Mouse (Mus musculus) C2C12 (cell line): ENCODE results near the gene Nlrp1a. TPM values are rescaled to one million over a fixed set of nuclear protein-coding genes. Genes with fewer than 3 reads are reported as not detected.

Experiments used
- H3K27me3 ChIP-seq: one replicate; pipeline ENCODE4 v1.6.1; 2011; ENCODE audit not compliant: control insufficient read depth, insufficient read depth, insufficient read length
- H3K36me3 ChIP-seq: one replicate; pipeline ENCODE4 v1.6.1; 2011; ENCODE audit not compliant: control insufficient read depth, insufficient read depth
- H3K4me3 ChIP-seq: one replicate; pipeline ENCODE4 v1.5.1; 2011; ENCODE audit warnings: mild to moderate bottlenecking, control low read depth; ENCODE audit not compliant: poor library complexity, insufficient read depth, severe bottlenecking
- H3K79me2 ChIP-seq: one replicate; pipeline ENCODE4 v1.6.1; 2011; ENCODE audit not compliant: control insufficient read depth, insufficient read depth
- H3K79me3 ChIP-seq: one replicate; pipeline ENCODE4 v1.6.1; 2011; ENCODE audit warnings: low read depth, control low read depth
- H3ac ChIP-seq: one replicate; pipeline ENCODE3; 2011; ENCODE audit warnings: low read depth; ENCODE audit not compliant: control insufficient read depth, insufficient read length
- CEBPB ChIP-seq: IDR thresholded peaks from one replicate; pipeline ENCODE4 v1.6.1; 2011; ENCODE audit warnings: low read depth, mild to moderate bottlenecking, control low read depth, moderate library complexity
- CTCF ChIP-seq: IDR thresholded peaks from one replicate; pipeline ENCODE4 v1.5.1; 2011; ENCODE audit not compliant: control insufficient read depth, insufficient read depth, insufficient read length
- FOSL1 ChIP-seq: IDR thresholded peaks from one replicate; pipeline ENCODE4 v1.8.0; 2011; ENCODE audit warnings: mild to moderate bottlenecking, low read length; ENCODE audit not compliant: poor library complexity, insufficient read depth, severe bottlenecking
- MAX ChIP-seq: IDR thresholded peaks from one replicate; pipeline ENCODE4 v1.6.1; 2011; ENCODE audit warnings: mild to moderate bottlenecking, control low read depth
- MYOD1 ChIP-seq: IDR thresholded peaks from one replicate; pipeline ENCODE4 v1.6.1; 2011; ENCODE audit warnings: low read depth; ENCODE audit not compliant: control insufficient read depth, insufficient read length
- MYOG ChIP-seq: IDR thresholded peaks from one replicate; pipeline ENCODE4 v1.6.1; 2011; ENCODE audit not compliant: control insufficient read depth, insufficient read length; ENCODE audit errors: extremely low read depth
- USF1 ChIP-seq: IDR thresholded peaks from one replicate; pipeline ENCODE4 v1.6.1; 2011; ENCODE audit warnings: low read depth, mild to moderate bottlenecking, control low read depth, moderate library complexity
- polyA plus RNA-seq: library from polyadenylated mRNA; unstranded; fragments of >200 nt; fragmentation: generic; extraction: Trizol; gene quantifications from one replicate; pipeline ENCODE4 v1.2.1, GENCODE M21; 2012; ENCODE audit warnings: missing spikeins

Gene Nlrp1a
- polyA plus RNA-seq, 1 experiment: not detected

- no peak overlapping the region for H3K4me3 ChIP-seq
- H3ac ChIP-seq: no peak overlapping the region
- no peaks in the 10 kb centered on the region for H3K27me3 ChIP-seq
- no peaks in the 10 kb centered on the region for H3K79me2 ChIP-seq
- no peaks in the 10 kb centered on the region for H3K79me3 ChIP-seq
- no peak for TF ChIP-seq MYOD1
- no peaks in the 10 kb centered on the region for H3K36me3 ChIP-seq
Measured at GRCm38 (mm10) chr11:71107128-71107527, 37.4 kb downstream of the Nlrp1a start.

GRCm38 (mm10) chr11:71106261-71107021 lies 38.1 kb downstream of the Nlrp1a start:
- no peaks in the 10 kb centered on the region for H3K36me3 ChIP-seq
- no peaks in the 10 kb centered on the region for H3K79me3 ChIP-seq
- no peak overlapping the region for H3ac ChIP-seq
- TF ChIP-seq CEBPB (no peak), USF1 (no peak), MAX (no peak), MYOD1 (no peak), CTCF (no peak)
- H3K79me2 ChIP-seq: no peaks in the 10 kb centered on the region
- H3K4me3 ChIP-seq: no peak overlapping the region
- no peaks in the 10 kb centered on the region for H3K27me3 ChIP-seq

- TF ChIP-seq MYOG (no peak), CEBPB (no peak), MAX (no peak), CTCF (no peak), FOSL1 (no peak), MYOD1 (no peak), USF1 (no peak)
Measured at GRCm38 (mm10) chr11:71103931-71104330, 40.6 kb downstream of the Nlrp1a start.

GRCm38 (mm10) chr11:71076342-71076741 lies 68.2 kb downstream of the Nlrp1a start:
- TF ChIP-seq MAX: no peak
- TF ChIP-seq CEBPB: no peak
- no peak for TF ChIP-seq USF1
- TF ChIP-seq MYOG: no peak
- TF ChIP-seq FOSL1: no peak
- TF ChIP-seq MYOD1: no peak
- no peaks in the 10 kb centered on the region for H3K36me3 ChIP-seq
- no peak overlapping the region for H3ac ChIP-seq
- H3K79me2 ChIP-seq: no peaks in the 10 kb centered on the region
- no peaks in the 10 kb centered on the region for H3K79me3 ChIP-seq
- no peaks in the 10 kb centered on the region for H3K27me3 ChIP-seq
- H3K4me3 ChIP-seq: no peak overlapping the region

More at GRCm38 (mm10) chr11:71103931-71104330, 40.6 kb downstream of the Nlrp1a start:
- H3ac ChIP-seq: no peak overlapping the region
- no peaks in the 10 kb centered on the region for H3K79me2 ChIP-seq
- no peaks in the 10 kb centered on the region for H3K79me3 ChIP-seq
- no peaks in the 10 kb centered on the region for H3K27me3 ChIP-seq
- H3K36me3 ChIP-seq: no peaks in the 10 kb centered on the region
- H3K4me3 ChIP-seq: no peak overlapping the region

GRCm38 (mm10) chr11:71052554-71052953 lies 92.0 kb downstream of the Nlrp1a start:
- H3ac ChIP-seq: no peak overlapping the region
- no peak overlapping the region for H3K4me3 ChIP-seq
- no peaks in the 10 kb centered on the region for H3K27me3 ChIP-seq
- no peaks in the 10 kb centered on the region for H3K79me2 ChIP-seq
- H3K79me3 ChIP-seq: no peaks in the 10 kb centered on the region
- no peak for TF ChIP-seq USF1
- TF ChIP-seq MYOD1: no peak
- TF ChIP-seq FOSL1: no peak
- TF ChIP-seq CTCF: no peak
- no peak for TF ChIP-seq CEBPB
- no peak for TF ChIP-seq MAX
- TF ChIP-seq MYOG: no peak
- H3K36me3 ChIP-seq: no peaks in the 10 kb centered on the region

Other genes starting within 250 kb of the Nlrp1a start
- gene Nup88, start 174.7 kb downstream of the Nlrp1a start, polyA plus RNA-seq: 57.1 TPM
- gene Rpain, start 174.5 kb downstream of the Nlrp1a start, polyA plus RNA-seq: 34.4 TPM
- gene C1qbp, start 161.7 kb downstream of the Nlrp1a start, polyA plus RNA-seq: 386 TPM
- gene Dhx33, start 140.3 kb downstream of the Nlrp1a start, polyA plus RNA-seq: 14.9 TPM
- gene Mis12, start 125.1 kb downstream of the Nlrp1a start, polyA plus RNA-seq: 18.4 TPM
- gene Derl2, start 124.9 kb downstream of the Nlrp1a start, polyA plus RNA-seq: 38.5 TPM
- 0.06 TPM for gene 6330403K07Rik, start 111.2 kb downstream of the Nlrp1a start, polyA plus RNA-seq
- gene Nlrp1b, start 86.0 kb upstream of the Nlrp1a start, polyA plus RNA-seq: not detected